Mouse (Mus musculus) frontal cortex, adult 2 months (tissue): Measurements from ENCODE around the gene Swsap1. TPM values are rescaled to one million over a fixed set of nuclear protein-coding genes. Genes with fewer than 3 reads are reported as not detected.

ENCODE experiments used
- DNase-seq, 2 experiments: peaks; one replicate each; pipeline ENCODE4 v3.0.0; 2022; ENCODE audit warnings: low spot score in 1 of 2; ENCODE audit errors: extremely low spot score in 1 of 2
- polyA plus RNA-seq: library from polyadenylated mRNA; depleted of rRNA; stranded (reverse); fragments of >200 nt; gene quantifications from 2 replicates; pipeline ENCODE4 v1.2.3, GENCODE M21; 2012; rRNA removed

Swsap1 gene
- 9.0 and 10.1 TPM in 2 replicates for polyA plus RNA-seq

DNA sequence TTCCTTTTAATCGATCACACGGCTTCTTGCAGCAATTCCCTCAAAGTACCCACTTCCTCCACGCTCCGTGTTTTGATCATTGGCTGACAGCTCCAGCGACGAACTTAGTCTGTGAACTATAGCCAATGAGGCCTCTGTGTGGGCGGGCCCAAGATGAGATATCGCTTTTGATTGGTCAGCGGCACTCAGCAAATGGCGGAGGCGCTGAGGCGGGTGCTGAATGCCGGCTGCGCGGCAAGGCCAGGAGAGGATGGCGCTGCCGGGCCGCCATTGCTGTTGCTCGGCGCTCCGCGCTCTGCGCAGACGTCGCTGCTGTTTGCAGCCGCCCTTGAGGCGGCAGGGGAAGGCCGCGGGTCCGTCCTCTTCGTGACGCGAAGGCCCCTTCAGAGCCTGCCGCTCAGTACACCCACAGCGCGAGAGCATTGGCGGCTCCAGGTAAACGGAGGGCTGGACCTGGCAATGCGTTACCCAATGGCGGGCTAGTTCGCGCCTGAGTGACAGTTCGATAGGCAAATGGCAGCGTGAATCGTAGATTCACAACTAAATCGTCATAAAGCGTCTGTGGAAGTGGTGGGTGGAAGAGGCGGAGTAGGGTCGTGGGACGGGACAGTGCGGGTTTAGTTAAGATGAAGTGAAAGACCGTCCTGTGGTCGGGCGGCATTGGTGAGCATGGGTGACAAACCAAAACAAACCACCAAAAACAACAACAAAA lies at the start of gene Swsap1:
Gene Swsap1 (plus strand): TSS at position 186 of the 712 bp plus-strand sequence.
- peak; percentile 98 to 100 for DNase-seq

DNA sequence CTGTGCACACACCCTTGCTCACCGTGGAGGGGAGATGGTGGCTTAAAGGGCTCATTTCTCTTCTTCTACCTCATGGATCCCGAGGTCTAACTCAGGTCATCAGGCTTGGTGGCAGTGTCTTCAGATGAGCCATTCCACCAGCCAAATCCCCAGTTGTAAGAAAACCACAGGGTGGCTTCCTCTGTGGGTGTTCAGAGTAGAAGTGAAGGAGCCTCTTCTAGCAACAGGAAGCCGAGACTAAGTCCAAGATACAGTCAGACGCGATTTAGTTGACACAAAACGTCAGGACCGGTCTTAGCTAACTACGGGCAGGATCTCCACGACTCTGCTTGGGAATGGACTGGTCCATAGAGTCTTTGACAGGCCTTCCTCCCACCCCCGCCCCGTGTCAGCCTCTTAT lies 47.3 kb upstream of the Swsap1 start:
- DNase-seq, result no peak

- no peak for DNase-seq
These were observed 45.9 kb upstream of the Swsap1 start for GRCm38 (mm10) chr9:21909474-21910223.

GRCm38 (mm10) chr9:21916851-21917492 lies 38.6 kb upstream of the Swsap1 start:
- no peak for DNase-seq

- peak in 1 of 2 experiments; percentile 82 for DNase-seq
These were observed 38.0 kb upstream of the Swsap1 start for GRCm38 (mm10) chr9:21917493-21918034.

- peak; percentile 72 to 92 for DNase-seq
These were observed 37.4 kb upstream of the Swsap1 start, which contains the start of gene Rab3d for GRCm38 (mm10) chr9:21918035-21918592. Gene Rab3d (minus strand): TSS chr9:21918192.

DNA sequence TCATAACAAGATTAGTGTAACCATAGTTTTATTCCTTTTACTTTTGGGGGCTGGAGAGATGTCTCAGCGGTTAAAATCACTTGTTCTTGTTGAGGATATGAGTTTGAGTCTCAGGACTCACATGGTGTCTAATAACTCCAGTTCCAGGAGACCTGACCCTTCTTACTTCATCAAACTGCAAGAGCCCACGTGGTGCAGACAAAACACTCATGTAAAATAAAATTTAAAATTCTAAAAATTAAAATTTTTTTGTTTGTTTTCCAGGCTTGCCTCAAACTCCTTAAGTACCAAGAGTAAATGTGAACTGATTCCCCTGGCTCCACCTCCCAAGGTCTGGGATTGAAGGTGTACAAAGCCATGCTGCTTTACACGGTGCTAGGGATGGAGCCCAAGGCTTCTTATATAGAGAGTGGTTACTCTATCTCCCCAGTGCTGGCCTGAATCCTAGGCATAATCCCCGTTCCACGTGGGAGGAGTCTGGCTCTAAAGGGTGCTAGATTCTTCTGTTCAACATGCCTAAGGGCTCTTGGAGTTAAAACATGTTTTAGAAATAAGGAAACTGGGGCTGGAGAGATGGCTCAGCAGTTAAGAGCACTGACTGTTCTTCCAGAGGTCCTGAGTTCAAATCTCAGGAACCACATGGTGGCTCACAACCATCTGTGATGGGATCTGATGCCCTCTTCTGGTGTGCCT lies 36.7 kb upstream of the Swsap1 start:
- DNase-seq, result peak in 1 of 2 experiments; percentile 49

DNA sequence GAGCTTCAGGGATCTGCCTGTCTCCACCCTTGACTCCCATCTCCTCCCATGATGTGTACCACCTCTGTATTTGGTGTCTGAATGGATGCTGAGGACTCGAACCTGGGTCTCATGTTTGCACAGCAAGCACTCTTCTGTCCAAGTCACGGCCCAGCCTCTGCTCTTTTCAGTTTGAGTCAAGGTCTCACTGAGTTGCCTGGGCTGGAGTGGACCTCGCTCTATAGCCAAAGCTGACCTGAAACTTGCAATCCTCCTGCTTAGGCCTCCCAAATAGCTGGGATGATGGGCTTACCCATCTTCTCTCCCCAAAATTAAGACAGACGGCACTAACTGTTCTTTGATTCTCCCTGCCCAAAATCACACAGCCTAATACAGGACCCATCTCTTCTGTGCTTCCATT lies 32.5 kb upstream of the Swsap1 start:
- DNase-seq, result no peak

GRCm38 (mm10) chr9:21923490-21924098 lies 32.0 kb upstream of the Swsap1 start:
- no peak for DNase-seq

GRCm38 (mm10) chr9:21924099-21924493 lies 31.5 kb upstream of the Swsap1 start:
- DNase-seq, result no peak

DNA sequence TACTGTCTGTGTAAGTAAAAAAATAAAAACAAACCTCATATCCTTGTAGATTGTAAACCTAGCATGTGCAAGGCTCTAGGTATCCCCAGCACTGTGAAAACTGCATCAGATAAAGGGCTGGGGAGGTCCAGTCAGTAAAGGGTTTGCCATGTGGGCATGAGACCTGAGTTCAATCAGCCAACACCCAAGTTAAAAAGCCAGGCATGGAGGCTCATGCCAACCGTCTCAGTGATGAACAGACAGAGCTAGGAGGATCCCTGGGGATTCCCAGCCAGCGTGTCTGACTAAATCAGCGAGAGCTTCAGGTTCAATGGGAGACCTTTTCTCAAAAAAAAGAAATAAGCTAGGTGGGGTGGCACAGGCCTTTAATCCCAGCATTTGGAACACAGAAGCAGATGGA lies 30.5 kb upstream of the Swsap1 start:
- DNase-seq, result no peak

DNA sequence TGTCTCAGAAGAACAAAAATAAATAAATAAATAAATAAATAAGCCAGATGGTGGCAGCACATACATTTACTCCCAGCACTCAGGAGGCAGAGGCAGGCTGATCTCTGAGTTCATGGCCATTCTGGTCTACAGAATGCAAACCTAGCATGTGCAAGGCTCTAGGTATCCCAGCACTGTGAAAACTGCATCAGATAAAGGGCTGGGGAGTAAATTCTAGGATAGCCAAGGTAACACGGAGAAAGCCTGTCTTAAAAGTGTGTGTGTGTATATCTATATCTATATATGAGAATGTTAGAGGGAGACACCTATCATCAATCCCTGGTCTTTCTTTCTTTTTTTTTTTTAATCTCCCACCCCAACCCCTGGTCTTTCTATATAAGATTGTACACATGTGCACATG lies 30.0 kb upstream of the Swsap1 start:
- DNase-seq, result no peak

GRCm38 (mm10) chr9:21926155-21926554 lies 29.4 kb upstream of the Swsap1 start:
- no peak for DNase-seq

- no peak for DNase-seq
These were observed 28.8 kb upstream of the Swsap1 start for GRCm38 (mm10) chr9:21926784-21927183.

DNA sequence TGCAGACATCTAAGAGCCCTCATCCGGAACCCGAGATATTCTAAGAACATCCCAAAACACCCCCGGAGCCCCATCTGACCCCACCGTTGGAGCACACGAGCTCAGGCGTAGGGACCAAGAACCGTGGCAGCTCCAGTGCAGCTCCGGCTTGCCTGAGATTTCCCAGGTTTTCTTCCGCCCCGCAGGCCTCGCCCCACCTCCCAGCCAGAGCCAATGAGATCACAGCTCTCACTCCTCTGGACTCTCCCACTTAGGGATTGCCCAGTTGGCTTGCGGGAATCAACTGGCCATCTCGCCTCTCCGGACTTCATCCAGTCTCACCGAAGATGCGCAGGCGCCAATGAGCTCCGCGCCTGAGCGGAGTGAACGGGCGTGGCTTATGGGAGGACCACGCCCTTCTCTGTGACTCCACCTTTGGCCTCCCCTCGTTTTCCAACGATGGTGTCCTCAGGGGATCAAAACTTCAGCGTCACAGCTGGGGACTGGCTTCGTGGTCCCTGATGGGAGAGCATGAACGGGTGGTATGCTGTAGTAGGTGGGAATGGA lies 28.3 kb upstream of the Swsap1 start, which contains the start of the genes Ccdc159 and Tmem205:
Gene Ccdc159 (plus strand): TSS at position 264 of the 546 bp plus-strand sequence.
Gene Tmem205 (minus strand): TSS at position 349 of the 546 bp plus-strand sequence.
- DNase-seq, result peak; percentile 94 to 95

- no peak for DNase-seq
These were observed 26.3 kb upstream of the Swsap1 start for GRCm38 (mm10) chr9:21929208-21929607.

DNA sequence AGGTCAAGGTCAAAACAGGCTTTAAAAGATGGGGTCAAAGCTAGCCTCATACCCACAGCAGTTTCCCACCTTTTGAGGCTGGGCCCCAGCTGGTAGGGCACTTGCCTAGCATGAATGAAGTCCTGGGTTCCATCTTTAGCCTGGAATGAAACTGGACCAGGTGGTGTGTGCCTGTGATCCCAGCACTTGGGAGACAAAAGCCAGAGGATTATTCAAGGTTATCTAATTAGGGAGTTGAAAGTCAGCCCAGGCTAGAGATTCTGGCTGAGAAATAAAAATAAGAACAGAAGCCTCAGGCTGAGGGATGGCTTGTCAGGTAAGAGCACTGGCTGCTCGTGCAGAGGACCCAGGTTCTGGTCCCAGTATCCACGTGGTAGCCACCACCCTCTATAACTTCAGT lies 23.5 kb upstream of the Swsap1 start:
- DNase-seq, result no peak

DNA sequence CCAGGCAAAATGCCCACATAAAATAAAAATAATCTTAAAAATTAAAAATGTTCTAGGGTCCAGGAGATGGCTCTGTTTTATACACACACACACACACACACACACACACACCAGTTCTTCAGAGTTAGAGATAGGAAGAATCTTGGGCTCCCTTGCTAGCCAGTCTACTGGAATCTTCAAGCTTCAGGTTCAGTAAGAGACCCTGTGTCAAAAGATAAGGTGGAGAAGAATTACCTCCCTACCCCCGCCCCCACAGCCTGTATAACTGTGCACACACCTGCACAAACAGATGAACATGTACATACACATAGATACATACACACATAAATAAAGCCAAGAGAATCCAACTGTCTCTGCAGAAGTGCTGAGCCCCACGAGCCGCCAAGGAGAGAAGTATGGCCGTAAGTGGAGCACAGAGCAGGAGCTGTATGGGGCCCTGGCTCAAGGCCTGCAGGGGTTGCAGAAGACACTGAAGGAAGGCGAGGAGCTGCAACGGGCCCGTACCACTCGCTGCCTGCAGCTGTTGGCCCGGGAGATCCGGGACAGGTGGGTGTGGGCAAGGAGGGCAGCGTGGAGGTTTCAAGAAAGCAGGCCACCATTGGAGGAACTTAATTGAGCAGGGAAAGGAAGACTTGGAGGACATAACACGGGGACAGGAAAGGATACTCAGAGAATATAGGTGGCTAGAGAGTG lies 23.0 kb upstream of the Swsap1 start:
- no peak for DNase-seq

- DNase-seq, result no peak
These were observed 21.5 kb upstream of the Swsap1 start for GRCm38 (mm10) chr9:21934021-21934420.
